Mouse (Mus musculus) forebrain, embryonic 10.5 days (tissue): ENCODE measurements around the gene Pfdn5. TPM values are rescaled to one million over a fixed set of nuclear protein-coding genes. Genes with fewer than 3 reads are reported as not detected.

ENCODE experiments used
- DNase-seq: peaks from one replicate; pipeline ENCODE4 v3.0.0-alpha.2; 2017; ENCODE audit warnings: low spot score; ENCODE audit errors: extremely low spot score
- H3K27ac ChIP-seq: fragments of 300-500 bp; sonication (generic); 2 replicates; pipeline ENCODE4 v1.5.1; 2016; ENCODE audit warnings: mild to moderate bottlenecking
- H3K27me3 ChIP-seq: fragments of 300-500 bp; sonication (generic); 2 replicates; pipeline ENCODE4 v1.6.1; 2016; ENCODE audit warnings: mild to moderate bottlenecking; ENCODE audit not compliant: poor library complexity, severe bottlenecking
- H3K36me3 ChIP-seq: fragments of 300-500 bp; sonication (generic); replicated peaks from 2 replicates; pipeline ENCODE4 v1.6.1; 2016; ENCODE audit warnings: mild to moderate bottlenecking, moderate library complexity
- H3K4me1 ChIP-seq: fragments of 300-500 bp; sonication (generic); 2 replicates; pipeline ENCODE4 v1.6.1; 2016
- H3K4me3 ChIP-seq: fragments of 300-500 bp; sonication (generic); 2 replicates; pipeline ENCODE4 v1.5.1; 2016; ENCODE audit warnings: mild to moderate bottlenecking, moderate library complexity
- H3K9me3 ChIP-seq: fragments of 300-500 bp; sonication (generic); 2 replicates; pipeline ENCODE4 v1.6.1; 2016; ENCODE audit warnings: mild to moderate bottlenecking, moderate library complexity
- WGBS: fragments of 180-500 bp; shearing (Covaris S2); methylation state at CpG from one replicate; pipeline ENCODE4 v1.1.7; 2016; 5-methylcytosine and 5-hydroxymethylcytosine counted together
- polyA plus RNA-seq: library from polyadenylated mRNA; unstranded; fragments of >200 nt; fragmentation: Nextera tagmentation; extraction: Ambion mirVana; gene quantifications from 2 replicates; pipeline ENCODE4 v1.2.1, GENCODE M21; 2016

Gene Pfdn5
- polyA plus RNA-seq, 1 experiment from 2014 or later: 331 TPM

DNA sequence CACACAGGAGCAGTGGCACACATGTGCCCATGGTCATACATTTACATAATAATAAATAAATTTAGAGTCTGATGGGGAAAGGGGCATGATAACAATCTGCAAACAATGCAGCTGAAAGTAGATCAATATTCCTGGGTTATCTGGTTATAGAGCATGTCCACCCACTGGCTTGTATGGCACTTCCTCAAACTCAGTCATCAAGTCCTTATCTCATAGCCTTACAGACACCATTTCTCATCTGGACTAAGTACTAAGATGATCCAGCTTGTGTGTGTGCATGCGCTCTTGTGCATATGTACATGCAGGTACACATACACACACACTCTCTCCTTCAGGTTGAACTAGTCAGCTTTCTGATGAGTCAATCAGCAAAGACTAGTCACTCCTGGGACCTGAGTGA is 38.8 kb downstream of the Pfdn5 start:
- DNase-seq: no peak
- Histone ChIP-seq H3K9me3 (no peaks in the 10 kb centered on the region), H3K4me3 (no peak overlapping the region), H3K27ac (no peak overlapping the region), H3K4me1 (peaks cover 32% of the 10 kb centered on the region), H3K36me3 (no peaks in the 10 kb centered on the region), H3K27me3 (peaks cover 82% of the 10 kb centered on the region)
- 94% methylated on average over 1 of the region's 1 CpGs for WGBS

DNA sequence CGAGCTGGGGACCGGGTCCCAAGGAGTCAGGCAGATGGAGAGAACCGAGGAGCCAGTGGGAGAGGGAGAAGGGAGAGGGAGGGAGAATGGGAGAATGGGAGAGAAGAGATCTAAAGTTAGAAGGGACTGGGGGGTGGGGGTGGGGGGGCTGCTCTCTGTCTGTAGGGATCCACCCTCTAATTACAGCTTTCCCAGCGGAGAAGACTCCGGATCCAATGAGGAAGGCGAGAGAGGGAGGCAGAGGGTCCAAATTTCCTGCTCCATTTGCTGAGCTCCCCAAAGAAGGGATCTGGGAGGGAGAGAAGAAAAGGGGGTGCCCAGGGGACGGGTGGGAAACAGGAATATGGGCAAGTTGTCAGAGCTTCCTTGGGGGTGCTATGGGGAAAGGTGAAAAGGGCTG is 40.3 kb downstream of the Pfdn5 start:
- H3K36me3 ChIP-seq: no peaks in the 10 kb centered on the region
- no peaks in the 10 kb centered on the region for H3K9me3 ChIP-seq
- peaks cover 47% of the 10 kb centered on the region for H3K4me1 ChIP-seq
- DNase-seq: no peak
- WGBS: 4% methylated on average over 7 of the region's 7 CpGs
- H3K27ac ChIP-seq: peak overlapping the region; percentile 68; the same call in 1 of the 2 replicates
- peak overlapping the region; percentile 45 for H3K4me3 ChIP-seq
- peaks cover 90% of the 10 kb centered on the region for H3K27me3 ChIP-seq

DNA sequence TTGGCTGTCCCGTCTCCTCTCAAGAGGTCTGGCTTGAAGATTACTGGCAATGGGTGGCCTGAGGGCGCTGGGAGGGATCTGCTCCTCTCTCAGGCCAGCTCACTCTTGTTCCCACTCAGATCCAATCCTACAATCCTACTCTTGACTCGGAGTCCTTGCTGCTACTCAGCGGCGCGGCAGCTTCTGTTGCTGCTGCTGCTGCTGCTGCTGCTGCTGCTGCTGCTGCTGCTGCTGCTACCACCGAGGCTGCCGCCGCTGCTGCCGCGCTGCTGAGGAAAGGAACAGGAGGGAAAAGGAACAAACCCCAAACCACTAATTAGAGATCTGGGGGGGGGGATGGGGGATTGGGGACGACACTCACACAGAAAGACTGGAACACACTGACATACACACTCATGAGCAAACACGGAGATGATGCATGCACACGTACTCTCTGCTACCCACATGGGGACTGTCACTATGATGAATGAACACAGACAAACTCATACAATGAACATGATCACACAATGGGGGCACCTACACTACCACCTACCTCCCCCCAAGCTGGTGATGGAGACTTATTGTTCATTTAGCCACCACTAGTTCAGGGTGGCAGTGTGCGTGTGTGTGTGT is 40.9 kb downstream of the Pfdn5 start, which contains the start of gene Sp7:
Gene Sp7 (minus strand): TSS at position 450 of the 612 bp plus-strand sequence.
- Histone ChIP-seq H3K36me3 (no peaks in the 10 kb centered on the region), H3K4me1 (peaks cover 47% of the 10 kb centered on the region), H3K27ac (peak within 1 kb of the TSS; percentile 68), H3K27me3 (peaks cover 95% of the 10 kb centered on the region), H3K9me3 (no peaks in the 10 kb centered on the region), H3K4me3 (peak within 1 kb of the TSS; percentile 45)
- WGBS: 9% methylated on average over 15 of the region's 15 CpGs
- DNase-seq: peak; percentile 30

DNA sequence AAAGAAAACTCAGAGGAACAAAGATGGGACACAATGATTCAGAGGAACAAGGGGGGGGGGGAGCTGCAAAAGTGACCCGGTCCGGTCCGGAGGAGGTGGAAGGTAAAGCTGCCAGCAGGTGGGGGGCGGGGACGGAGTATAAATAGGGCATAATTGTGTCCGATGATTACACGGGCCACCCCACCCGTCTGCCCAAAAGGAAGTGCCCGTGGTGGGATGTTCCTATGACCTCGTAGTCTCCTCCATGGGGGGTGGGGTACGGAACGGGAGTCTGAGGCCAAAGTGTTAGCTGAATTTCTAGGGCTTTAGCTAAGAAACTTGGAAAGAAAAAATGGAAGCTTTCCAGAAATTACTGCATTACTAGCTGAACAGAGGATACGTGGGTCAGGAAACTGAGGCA is 44.1 kb downstream of the Pfdn5 start:
- 13% methylated on average over 13 of the region's 13 CpGs for WGBS
- DNase-seq: no peak
- Histone ChIP-seq H3K27ac (0 out of 2 replicates have a peak overlapping the region, but pooled peaks have one; percentile 70), H3K4me1 (peaks cover 39% of the 10 kb centered on the region), H3K4me3 (no peak overlapping the region), H3K27me3 (peaks cover 74% of the 10 kb centered on the region), H3K9me3 (no peaks in the 10 kb centered on the region), H3K36me3 (no peaks in the 10 kb centered on the region)

DNA sequence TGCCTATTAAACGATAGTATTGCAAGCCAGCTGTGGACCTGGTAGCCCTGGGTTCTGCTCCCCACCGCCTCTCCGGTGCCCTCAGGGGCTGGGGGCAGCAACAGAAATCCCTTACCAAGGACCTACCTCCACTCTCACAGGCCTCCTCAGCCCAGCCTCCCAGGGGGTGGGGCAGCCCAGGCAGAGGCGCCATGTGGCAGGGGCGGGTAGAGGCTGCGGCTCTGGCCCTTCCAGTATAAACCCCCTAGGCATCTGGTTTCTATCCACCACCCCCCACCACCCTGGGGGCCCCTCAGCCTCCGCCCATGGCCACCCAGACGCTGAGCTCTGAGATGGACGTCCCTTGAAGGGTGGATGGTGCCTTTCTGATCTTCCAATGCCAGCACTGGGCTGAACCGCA is 44.8 kb downstream of the Pfdn5 start:
- Histone ChIP-seq H3K27ac (peak overlapping the region; percentile 70), H3K27me3 (peaks cover 74% of the 10 kb centered on the region), H3K36me3 (no peaks in the 10 kb centered on the region), H3K4me1 (peaks cover 35% of the 10 kb centered on the region), H3K4me3 (peak overlapping the region; percentile 22; the same call in 1 of the 2 replicates), H3K9me3 (no peaks in the 10 kb centered on the region)
- DNase-seq: no peak
- 9% methylated on average over 10 of the region's 10 CpGs for WGBS

DNA sequence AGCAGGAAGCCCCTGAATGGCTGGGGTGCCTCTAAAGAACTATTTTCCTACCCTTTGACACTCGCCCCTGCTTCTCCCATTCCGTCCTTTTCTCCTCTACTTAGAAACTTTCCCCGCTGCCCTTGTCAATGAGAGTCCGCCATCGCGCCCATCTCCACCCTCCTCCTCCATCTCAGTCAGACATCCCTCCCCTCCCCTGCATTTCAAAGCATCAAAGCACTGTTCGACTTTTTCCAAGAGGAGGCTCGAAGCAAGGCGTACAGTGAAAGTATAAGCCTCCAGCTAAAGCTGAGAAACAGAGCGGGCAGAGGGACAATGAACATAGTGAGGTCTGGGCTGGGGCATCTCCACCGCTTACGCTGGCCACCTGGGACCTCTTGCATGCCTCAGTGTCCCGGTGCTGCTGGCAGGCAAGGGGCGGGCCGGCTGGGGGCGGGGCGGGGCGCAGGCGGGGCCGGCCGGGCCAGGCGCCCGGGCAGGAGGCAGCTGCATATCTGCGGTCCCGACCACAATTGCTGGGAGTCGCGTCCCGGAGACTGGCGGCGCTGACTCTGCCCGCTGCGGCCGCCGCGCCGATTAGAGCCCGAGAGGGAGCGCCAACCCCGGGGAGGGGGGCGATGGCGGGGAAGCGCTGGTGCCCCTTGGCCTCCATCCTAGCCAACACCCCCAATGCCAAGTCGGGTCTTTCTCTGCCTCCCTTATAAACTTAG is 50.7 kb downstream of the Pfdn5 start:
- peak overlapping the region; percentile 86 for H3K27ac ChIP-seq
- H3K36me3 ChIP-seq: no peaks in the 10 kb centered on the region
- WGBS: under 1% methylated on average over 43 of the region's 43 CpGs
- no peaks in the 10 kb centered on the region for H3K9me3 ChIP-seq
- peak; percentile 63 for DNase-seq
- peaks cover 39% of the 10 kb centered on the region for H3K27me3 ChIP-seq
- H3K4me3 ChIP-seq: peak overlapping the region; percentile 74
- peaks cover 32% of the 10 kb centered on the region for H3K4me1 ChIP-seq

DNA sequence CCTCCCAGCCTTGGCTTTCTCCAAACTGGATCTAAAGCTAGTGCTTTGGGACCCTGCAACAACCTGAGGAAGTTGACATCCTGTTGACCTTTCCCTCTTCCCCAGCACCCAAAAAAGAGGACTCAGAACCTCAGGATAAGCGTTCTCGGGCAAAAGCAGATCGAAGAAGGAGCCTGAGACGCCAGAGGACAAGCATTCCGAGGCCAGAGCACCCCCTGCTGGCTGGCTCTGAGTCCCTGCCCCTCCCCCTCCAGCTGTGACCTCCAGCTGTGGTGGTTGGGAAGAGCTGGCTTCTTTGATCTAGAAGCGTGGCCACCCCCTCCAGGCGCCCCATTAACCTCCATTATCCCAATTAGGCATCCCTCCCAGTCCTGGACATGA is 51.2 kb downstream of the Pfdn5 start:
- H3K9me3 ChIP-seq: no peaks in the 10 kb centered on the region
- WGBS: under 1% methylated on average over 7 of the region's 7 CpGs
- peak overlapping the region; percentile 86 for H3K27ac ChIP-seq
- peaks cover 34% of the 10 kb centered on the region for H3K27me3 ChIP-seq
- peaks cover 36% of the 10 kb centered on the region for H3K4me1 ChIP-seq
- H3K4me3 ChIP-seq: peak overlapping the region; percentile 74
- H3K36me3 ChIP-seq: no peaks in the 10 kb centered on the region
- peak; percentile 83 for DNase-seq

DNA sequence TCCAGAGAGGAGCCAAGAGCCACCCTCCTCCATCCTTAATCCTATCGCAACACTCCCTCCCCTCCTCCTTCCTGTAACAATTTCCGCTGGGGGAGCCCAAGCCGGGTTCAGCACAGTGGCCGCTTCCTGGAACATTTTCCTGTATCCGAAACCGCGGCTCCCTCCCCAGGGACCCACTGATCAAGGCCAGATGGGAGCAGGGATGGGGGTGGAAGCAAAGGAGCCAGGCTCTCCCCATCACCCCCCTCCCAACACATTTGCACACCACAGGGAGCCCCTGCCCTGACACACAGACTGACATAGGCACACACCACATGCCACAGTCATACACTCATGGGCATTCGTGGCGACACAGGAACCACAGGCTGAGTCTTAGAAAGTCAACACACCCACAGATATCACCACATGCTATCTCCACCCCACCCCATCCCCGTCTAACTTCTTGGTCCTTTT is 51.9 kb downstream of the Pfdn5 start:
- no peaks in the 10 kb centered on the region for H3K36me3 ChIP-seq
- peaks cover 36% of the 10 kb centered on the region for H3K4me1 ChIP-seq
- H3K4me3 ChIP-seq: peak overlapping the region; percentile 74
- peaks cover 30% of the 10 kb centered on the region for H3K27me3 ChIP-seq
- no peaks in the 10 kb centered on the region for H3K9me3 ChIP-seq
- DNase-seq: peak; percentile 31
- peak overlapping the region; percentile 63; the same call in 1 of the 2 replicates for H3K27ac ChIP-seq
- WGBS: 7% methylated on average over 10 of the region's 10 CpGs

Other genes starting within 250 kb of the Pfdn5 start
- 11.1 and 13.1 TPM in 2 replicates for gene Tns2, start 225.7 kb upstream of the Pfdn5 start, polyA plus RNA-seq
- gene Spryd3, start 189.9 kb upstream of the Pfdn5 start, polyA plus RNA-seq: 10.8 and 12.7 TPM in 2 replicates
- 0.14 and 0.17 TPM in 2 replicates for gene Igfbp6, start 181.8 kb upstream of the Pfdn5 start, polyA plus RNA-seq
- 0.09 TPM in 1 of 2 replicates, not detected in the other for gene Soat2, start 175.6 kb upstream of the Pfdn5 start, polyA plus RNA-seq
- 71.7 and 72.7 TPM in 2 replicates for gene Zfp740, start 122.9 kb upstream of the Pfdn5 start, polyA plus RNA-seq
- gene Csad, start 121.4 kb upstream of the Pfdn5 start, polyA plus RNA-seq: 36.0 and 39.9 TPM in 2 replicates
- gene Itgb7, start 94.2 kb upstream of the Pfdn5 start, polyA plus RNA-seq: 0.42 and 0.55 TPM in 2 replicates
- gene Rarg, start 68.6 kb upstream of the Pfdn5 start, polyA plus RNA-seq: 27.5 and 31.3 TPM in 2 replicates
- 0.48 and 0.76 TPM in 2 replicates for gene Gm9918, start 55.6 kb upstream of the Pfdn5 start, polyA plus RNA-seq
- gene Mfsd5, start 46.7 kb upstream of the Pfdn5 start, polyA plus RNA-seq: 64.2 and 66.8 TPM in 2 replicates
- 55.6 and 59.9 TPM in 2 replicates for gene Espl1, start 29.9 kb upstream of the Pfdn5 start, polyA plus RNA-seq
- gene Myg1, start 5.6 kb downstream of the Pfdn5 start, polyA plus RNA-seq: 127 and 128 TPM in 2 replicates
- gene Aaas, start 24.7 kb downstream of the Pfdn5 start, polyA plus RNA-seq: 141 and 144 TPM in 2 replicates
- 0.25 and 0.42 TPM in 2 replicates for gene Sp7, start 41.1 kb downstream of the Pfdn5 start, polyA plus RNA-seq
- gene Sp1, start 80.0 kb downstream of the Pfdn5 start, polyA plus RNA-seq: 9.7 and 9.9 TPM in 2 replicates
- gene Amhr2, start 119.3 kb downstream of the Pfdn5 start, polyA plus RNA-seq: 0.33 TPM in 1 of 2 replicates, not detected in the other
- 70.7 and 74.6 TPM in 2 replicates for gene Prr13, start 132.9 kb downstream of the Pfdn5 start, polyA plus RNA-seq
- 205 and 217 TPM in 2 replicates for gene Pcbp2, start 144.4 kb downstream of the Pfdn5 start, polyA plus RNA-seq
- gene Gm10337, start 177.6 kb downstream of the Pfdn5 start, polyA plus RNA-seq: not detected in 2 replicates
- gene Map3k12, start 190.9 kb downstream of the Pfdn5 start, polyA plus RNA-seq: 24.0 and 25.4 TPM in 2 replicates
- gene Tarbp2, start 192.1 kb downstream of the Pfdn5 start, polyA plus RNA-seq: 132 and 137 TPM in 2 replicates
- 1.3 and 2.2 TPM in 2 replicates for gene Npff, start 198.8 kb downstream of the Pfdn5 start, polyA plus RNA-seq